Mouse (Mus musculus) retina, postnatal 1 day (tissue): Measurements from ENCODE around the gene U2surp.

Experiments
- DNase-seq: peaks from one replicate; pipeline ENCODE4 v3.0.0-alpha.2; 2012

Gene U2surp

DNA sequence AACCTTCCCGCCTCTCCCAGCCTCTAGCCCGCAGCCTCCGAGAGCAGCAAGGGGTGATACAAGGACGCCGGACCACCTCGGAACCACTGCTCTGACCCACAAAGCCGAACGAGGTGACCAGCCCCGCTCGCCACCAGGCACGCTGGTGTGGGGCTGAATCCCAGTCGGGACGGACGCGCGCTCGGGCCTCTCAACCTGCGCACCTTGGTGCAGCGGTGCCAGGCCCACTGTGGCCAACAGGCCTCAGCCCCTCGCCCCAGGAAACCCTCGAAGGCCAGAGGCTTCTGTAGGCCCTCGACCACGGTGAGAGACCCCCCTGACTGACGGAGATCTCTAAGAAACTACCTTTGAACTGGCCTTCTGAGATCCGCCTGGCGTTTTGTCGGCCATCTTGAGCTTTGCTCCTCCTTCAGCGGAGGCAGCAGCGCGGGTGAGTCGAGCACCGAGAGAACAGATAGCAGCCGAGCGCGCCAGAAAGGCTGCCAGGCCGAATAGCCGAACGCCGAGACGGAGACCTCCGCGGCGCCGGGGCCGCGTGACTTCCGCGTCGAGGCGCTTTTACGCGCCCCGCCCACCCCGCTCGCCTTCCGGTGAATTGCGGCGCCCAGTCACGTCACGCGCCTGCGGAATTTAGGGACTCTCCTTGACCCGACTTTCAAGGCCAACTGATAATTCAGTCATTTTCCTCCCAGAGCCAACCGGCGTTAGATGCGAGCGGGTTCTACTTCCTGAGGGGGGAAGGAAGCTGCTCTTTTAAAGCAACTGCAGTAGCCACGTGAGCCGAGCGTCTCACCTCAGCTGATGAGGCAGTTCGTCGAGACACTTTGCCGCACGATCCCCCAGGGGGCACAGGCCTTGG lies at the start of gene U2surp:
Gene U2surp (minus strand): TSS at position 525 of the 859 bp plus-strand sequence.
- peak; percentile 97 for DNase-seq

DNA sequence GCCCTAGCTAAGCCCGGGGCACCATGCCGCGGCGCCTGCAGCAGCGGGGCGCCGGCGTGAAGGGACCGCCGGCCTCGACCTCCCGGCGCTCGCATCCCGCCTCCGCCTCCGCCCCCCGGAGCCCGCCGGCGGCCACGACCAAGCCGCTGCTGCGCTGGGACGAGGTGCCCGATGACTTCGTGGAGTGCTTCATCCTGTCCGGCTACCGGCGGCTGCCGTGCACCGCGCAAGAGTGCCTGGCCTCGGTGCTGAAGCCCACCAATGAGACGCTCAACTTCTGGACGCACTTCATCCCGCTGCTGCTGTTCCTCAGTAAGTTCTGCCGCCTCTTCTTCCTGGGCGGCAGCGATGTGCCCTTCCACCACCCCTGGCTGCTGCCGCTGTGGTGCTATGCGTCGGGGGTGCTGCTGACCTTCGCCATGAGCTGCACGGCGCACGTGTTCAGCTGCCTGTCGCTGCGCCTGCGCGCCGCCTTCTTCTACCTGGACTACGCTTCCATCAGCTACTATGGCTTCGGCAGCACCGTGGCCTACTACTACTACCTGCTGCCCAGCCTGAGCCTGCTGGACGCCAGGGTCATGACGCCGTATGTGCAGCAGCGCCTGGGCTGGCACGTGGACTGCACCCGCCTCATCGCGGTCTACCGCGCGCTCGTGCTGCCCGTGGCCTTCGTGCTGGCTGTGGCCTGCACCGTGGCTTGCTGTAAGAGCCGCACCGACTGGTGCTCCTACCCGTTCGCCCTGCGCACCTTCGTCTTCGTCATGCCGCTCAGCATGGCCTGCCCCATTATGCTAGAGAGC lies 48.3 kb upstream of the U2surp start:
- peak; percentile 59 for DNase-seq

GRCm38 (mm10) chr9:95559059-95559935 lies 47.5 kb upstream of the U2surp start, which contains the start of gene Paqr9:
Gene Paqr9, plus strand, starts transcription at chr9:95559657.
- peak; percentile 69 for DNase-seq

GRCm38 (mm10) chr9:95558726-95559058 lies 46.9 kb upstream of the U2surp start:
- no peak for DNase-seq

GRCm38 (mm10) chr9:95557722-95558121 lies 45.9 kb upstream of the U2surp start:
- DNase-seq, result no peak

DNA sequence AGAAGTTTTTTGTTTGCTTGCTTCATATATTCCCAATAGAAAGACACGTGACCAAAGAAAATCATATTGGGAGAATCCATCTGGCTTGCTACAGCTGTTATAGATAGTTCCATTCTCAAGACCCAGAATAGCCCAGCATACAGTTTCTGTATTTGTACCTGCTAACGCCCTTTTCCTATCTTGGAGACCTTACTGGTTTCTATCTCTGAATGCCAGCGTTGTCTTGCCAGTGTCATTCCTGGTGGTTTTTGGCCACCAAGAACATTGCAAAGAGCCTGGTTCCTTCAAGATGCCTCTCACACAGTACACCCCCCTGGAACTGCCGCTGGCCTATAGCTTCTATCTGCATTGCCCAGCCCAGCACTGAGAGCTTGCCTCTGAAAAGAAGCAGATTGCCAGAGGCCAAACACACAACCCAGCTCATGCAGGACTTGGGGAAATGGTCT lies 44.3 kb upstream of the U2surp start:
- DNase-seq, result no peak

DNA sequence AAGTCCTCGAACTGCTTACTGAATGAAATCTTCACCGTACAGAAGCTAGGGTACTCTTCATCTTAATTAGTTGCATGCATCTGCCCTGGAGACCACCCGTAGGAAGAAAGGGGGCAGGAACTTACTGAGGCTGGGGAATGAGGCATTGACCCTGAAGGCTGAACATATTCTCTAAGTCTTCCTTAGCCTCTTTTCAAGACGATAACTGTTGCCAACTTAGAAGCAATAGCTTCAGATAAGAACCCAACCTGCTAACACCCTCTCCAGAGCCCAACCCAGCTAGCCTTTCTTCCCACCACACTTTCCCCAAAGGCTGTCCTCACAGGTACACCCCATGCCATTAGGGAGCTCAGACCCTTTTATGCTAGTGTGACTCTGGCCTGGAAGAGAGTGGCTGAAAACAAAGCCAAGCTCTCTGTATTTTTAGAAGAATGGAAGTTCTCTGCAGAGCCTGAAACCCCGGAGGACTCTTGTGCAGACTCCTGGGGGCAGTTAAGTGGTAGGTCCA lies 43.5 kb upstream of the U2surp start:
- no peak for DNase-seq

DNA sequence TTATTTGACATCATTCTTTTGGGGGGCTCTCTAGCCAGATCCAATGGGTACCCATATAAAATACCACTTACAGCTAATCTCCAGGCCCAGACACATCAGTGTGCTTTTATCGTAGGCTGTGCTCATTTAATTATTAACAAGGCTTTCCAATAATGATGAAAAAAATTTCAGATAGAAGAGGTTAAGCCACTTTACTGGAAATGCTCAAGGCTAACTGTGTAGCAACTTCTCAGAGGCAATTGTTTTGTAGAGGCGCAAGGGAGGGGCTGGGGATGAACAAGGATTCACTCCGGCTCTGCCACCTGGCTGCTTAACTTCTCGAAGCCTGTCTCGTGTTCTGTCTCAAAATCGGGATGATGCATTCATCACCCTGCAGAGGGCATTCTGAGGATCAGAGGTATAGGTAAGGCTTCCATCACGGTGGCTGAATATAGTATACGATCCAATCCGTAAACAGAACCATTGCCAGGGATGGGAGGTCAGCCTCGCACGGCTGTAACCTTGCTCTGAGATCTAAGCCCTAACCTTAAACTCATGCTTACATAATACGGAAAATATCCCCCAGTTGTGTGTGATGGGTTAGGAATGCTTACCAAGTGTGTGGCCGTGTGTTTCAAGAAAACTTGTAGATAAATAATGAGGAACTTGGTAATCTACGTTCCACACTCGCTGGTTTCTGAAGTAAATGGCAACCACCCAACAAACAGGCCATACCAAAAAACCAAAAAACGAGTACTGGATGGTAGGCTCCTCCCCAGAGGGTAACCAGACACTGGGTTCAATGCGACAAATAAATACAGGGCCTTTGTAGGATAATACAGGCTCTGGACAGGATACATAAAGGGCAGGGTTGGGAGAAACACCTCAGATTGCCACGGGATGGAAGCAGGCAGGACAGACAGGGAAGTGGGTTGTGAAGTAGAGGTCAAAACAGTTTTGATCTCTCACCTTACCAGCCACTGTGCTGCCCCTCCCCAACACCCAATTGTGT lies 42.7 kb upstream of the U2surp start:
- no peak for DNase-seq

DNA sequence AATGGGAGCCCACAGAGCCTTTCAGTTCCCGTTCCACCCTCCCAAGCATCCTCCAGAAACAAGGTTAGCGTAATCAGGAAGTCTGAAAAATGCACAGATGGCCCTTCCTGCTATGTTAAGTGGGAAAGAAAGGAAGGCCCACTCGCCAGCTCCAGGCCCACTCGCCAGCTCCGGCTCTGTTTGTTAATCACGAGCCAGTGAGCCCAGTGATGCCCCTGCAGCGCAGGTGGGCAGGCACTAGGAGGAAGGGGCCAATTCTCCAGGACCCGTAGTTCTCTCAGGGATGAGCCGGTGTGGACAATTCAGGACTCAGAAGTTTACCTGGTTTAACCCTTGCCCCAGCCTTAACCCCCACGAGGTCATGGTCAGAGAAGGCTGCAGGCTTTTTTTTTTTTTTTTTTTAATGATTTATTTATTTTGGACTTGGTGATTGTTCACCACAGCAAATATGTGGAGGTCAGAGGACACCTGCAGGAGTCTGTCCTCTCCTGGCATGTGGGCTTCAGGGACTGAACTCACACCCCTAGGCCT lies 40.4 kb upstream of the U2surp start:
- no peak for DNase-seq

- DNase-seq, result no peak
These were observed 39.3 kb upstream of the U2surp start for GRCm38 (mm10) chr9:95550856-95551774.

GRCm38 (mm10) chr9:95549626-95550411 lies 38.0 kb upstream of the U2surp start:
- no peak for DNase-seq

GRCm38 (mm10) chr9:95546679-95547078 lies 34.9 kb upstream of the U2surp start:
- no peak for DNase-seq

DNA sequence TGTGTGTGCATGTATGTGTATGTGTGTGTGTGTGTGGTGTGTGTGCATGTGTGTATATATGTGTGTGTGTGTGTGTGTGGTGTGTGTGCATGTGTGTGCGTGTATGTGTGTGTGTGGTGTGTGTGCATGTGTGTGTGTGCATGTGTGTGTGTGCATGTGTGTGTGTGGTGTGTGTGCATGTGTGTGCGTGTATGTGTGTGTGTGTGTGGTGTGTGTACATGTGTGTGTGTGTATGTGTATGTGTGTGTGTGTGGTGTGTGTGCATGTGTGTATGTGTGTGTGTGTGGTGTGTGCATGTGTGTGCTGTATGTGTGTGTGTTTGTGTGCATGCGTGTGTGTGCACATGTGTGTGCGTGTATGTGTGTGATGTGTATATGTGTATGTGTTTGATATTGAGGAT lies 32.8 kb upstream of the U2surp start:
- DNase-seq, result no peak

DNA sequence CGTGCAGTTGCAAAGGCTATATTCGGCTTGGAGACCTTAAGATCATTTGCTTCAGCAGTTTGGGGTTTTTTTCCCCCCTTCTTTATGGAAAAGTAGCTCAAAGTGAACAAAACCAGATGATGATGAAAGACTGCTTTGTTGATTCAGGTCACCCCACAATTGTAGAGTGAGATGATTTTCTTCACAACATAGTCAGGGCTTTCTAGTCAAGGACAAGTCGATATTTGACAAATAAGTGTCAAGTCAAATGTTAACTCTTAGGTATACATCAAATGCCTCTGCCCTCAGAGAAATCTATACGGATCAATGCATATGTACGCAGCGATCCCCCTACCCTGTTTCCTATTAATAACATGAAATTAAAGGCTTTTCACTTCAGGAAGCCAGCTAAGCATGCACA lies 30.7 kb upstream of the U2surp start:
- DNase-seq, result no peak

- peak; percentile 26 for DNase-seq
These were observed 30.0 kb upstream of the U2surp start for GRCm38 (mm10) chr9:95541650-95542432.

DNA sequence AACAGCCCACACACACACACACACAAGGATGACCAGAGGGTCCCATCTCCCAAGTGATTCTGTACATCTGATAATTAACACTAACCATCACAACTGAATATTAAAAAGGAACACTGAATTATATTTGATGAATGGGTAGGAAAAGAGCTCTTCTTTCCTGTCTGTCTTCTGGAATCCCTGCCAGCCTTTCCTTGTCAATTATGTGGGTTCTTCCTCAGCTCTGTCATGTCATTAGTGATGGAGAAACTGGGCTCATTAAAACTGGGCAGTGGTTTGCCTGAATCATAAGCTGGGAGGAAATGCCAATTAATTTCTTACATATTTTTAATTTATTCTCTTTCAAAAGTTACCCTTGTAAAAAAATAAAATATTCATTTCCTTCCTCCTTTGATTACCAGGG lies 29.4 kb upstream of the U2surp start:
- DNase-seq, result peak; percentile 55

- peak; percentile 51 for DNase-seq
These were observed 28.7 kb upstream of the U2surp start for GRCm38 (mm10) chr9:95540487-95540886.

DNA sequence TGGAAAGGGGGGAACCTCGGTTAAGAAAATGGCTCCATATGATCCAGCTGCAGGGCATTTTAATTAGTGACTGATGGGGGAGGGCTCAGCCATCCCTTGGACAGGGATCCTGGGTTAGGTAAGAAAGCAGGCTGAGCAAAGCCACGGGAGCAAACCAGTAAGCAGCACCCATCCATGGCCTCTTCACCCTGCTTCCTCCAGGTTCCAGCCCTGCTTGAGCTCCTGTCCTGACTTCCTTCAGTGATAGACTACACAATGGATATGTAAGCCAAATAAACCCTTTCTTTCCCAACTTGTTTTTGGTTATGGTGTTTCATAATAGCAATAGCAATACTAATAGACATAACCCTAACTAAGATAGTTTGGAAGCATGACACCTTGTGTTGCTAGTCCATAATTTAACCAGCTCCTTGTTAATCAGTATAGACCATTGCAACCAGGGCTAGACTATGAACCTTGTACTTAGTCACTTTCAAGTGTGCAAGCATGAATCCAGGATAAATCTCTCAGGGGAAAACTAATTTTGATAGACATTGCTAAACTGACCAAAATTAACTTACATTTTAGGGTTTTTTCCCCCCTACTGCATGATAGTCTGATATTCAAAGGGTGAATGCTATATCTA lies 27.5 kb upstream of the U2surp start:
- no peak for DNase-seq
